Mouse (Mus musculus): ENCODE measurements around the gene Emilin1. TPM values are rescaled to one million over a fixed set of nuclear protein-coding genes. Genes with fewer than 3 reads are reported as not detected.
A peak's percentile ranks its signal among the peaks of the same experiment; 100 is the strongest.

Emilin1 gene
- total RNA-seq, 1 experiment: 16.6 TPM

GRCm38 (mm10) chr5:30959198-30959854 lies 46.1 kb downstream of the Emilin1 start:
- no peak for DNase-seq (ENCODE audit: low read depth, low spot score)
- H3K9me3 ChIP-seq (ENCODE audit: control insufficient read depth, insufficient read depth, low read depth, low read length): no peaks in the 10 kb centered on the region
- TF ChIP-seq CHD2 (IDR thresholded peaks at IDR 0.05; ENCODE audit: low read depth, low read length) (no peak), ZC3H11A (IDR thresholded peaks at IDR 0.05; ENCODE audit: borderline replicate concordance, low read depth, low read length) (no peak), MAFK (IDR thresholded peaks at IDR 0.05; ENCODE audit: insufficient read depth, low read depth, low read length) (no peak), HCFC1 (IDR thresholded peaks at IDR 0.05; ENCODE audit: borderline replicate concordance, insufficient read depth, low read length) (no peak), ZNF384 (IDR thresholded peaks at IDR 0.05; ENCODE audit: low read depth, low read length) (no peak)
- H3K36me3 ChIP-seq (ENCODE audit: control insufficient read depth, insufficient read depth, low read length, poor library complexity, severe bottlenecking): peaks cover 27% of the 10 kb centered on the region
- no peak overlapping the region for H3K27ac ChIP-seq (ENCODE audit: insufficient read depth, low read depth, low read length, poor library complexity, severe bottlenecking)
- in situ Hi-C loops (cut with MboI; ENCODE audit: low sequenced_read_pairs in 2 of 2, unreplicated experiment in 2 of 2): no loop called here
- H3K4me3 ChIP-seq (ENCODE audit: insufficient read depth in 1 of 2, low read depth in 1 of 2, low read length in 2 of 2, poor library complexity in 1 of 2, severe bottlenecking in 1 of 2): peak overlapping the region; percentile 84 to 88
- H3K4me1 ChIP-seq (ENCODE audit: control insufficient read depth in 2 of 2, insufficient read depth in 2 of 2, low read length in 2 of 2, poor library complexity in 1 of 2): no peaks in the 10 kb centered on the region
- peak overlapping the region; percentile 93 for H3K9ac ChIP-seq (ENCODE audit: insufficient read depth, low read depth, low read length, poor library complexity, severe bottlenecking)

- H3K9me3 ChIP-seq (ENCODE audit: control insufficient read depth, insufficient read depth, low read depth, low read length): no peaks in the 10 kb centered on the region
- H3K36me3 ChIP-seq (ENCODE audit: control insufficient read depth, insufficient read depth, low read length, poor library complexity, severe bottlenecking): peaks cover 20% of the 10 kb centered on the region
- peak; percentile 81 for TF ChIP-seq HCFC1 (IDR thresholded peaks at IDR 0.05; ENCODE audit: borderline replicate concordance, insufficient read depth, low read length)
- TF ChIP-seq CHD2 (IDR thresholded peaks at IDR 0.05; ENCODE audit: low read depth, low read length): no peak
- TF ChIP-seq ZNF384 (IDR thresholded peaks at IDR 0.05; ENCODE audit: low read depth, low read length): no peak
- TF ChIP-seq ZC3H11A (IDR thresholded peaks at IDR 0.05; ENCODE audit: borderline replicate concordance, low read depth, low read length): no peak
- TF ChIP-seq MAFK (IDR thresholded peaks at IDR 0.05; ENCODE audit: insufficient read depth, low read depth, low read length): peak; percentile 51; the same call in 1 of the 2 replicates
- H3K9ac ChIP-seq (ENCODE audit: insufficient read depth, low read depth, low read length, poor library complexity, severe bottlenecking): peak within 1 kb of the TSS; percentile 93
- peak; percentile 95 for DNase-seq (ENCODE audit: low read depth, low spot score)
- in situ Hi-C loops (cut with MboI; ENCODE audit: low sequenced_read_pairs in 2 of 2, unreplicated experiment in 2 of 2): no loop called here
- peak within 1 kb of the TSS; percentile 84 to 88 for H3K4me3 ChIP-seq (ENCODE audit: insufficient read depth in 1 of 2, low read depth in 1 of 2, low read length in 2 of 2, poor library complexity in 1 of 2, severe bottlenecking in 1 of 2)
- H3K27ac ChIP-seq (ENCODE audit: insufficient read depth, low read depth, low read length, poor library complexity, severe bottlenecking): peak within 1 kb of the TSS; percentile 9; the same call in 1 of the 2 replicates
- H3K4me1 ChIP-seq (ENCODE audit: control insufficient read depth in 2 of 2, insufficient read depth in 2 of 2, low read length in 2 of 2, poor library complexity in 1 of 2): no peaks in the 10 kb centered on the region
Observed at GRCm38 (mm10) chr5:30959966-30960501, 46.8 kb downstream of the Emilin1 start, which contains the start of gene Preb. TSS of gene Preb (minus strand) at chr5:30960361.

- no peak for DNase-seq (ENCODE audit: low read depth, low spot score)
- H3K9ac ChIP-seq (ENCODE audit: insufficient read depth, low read depth, low read length, poor library complexity, severe bottlenecking): no peak overlapping the region
- in situ Hi-C loops (cut with MboI; ENCODE audit: low sequenced_read_pairs in 2 of 2, unreplicated experiment in 2 of 2): no loop called here
Observed at GRCm38 (mm10) chr5:30960814-30961213, 47.6 kb downstream of the Emilin1 start.

GRCm38 (mm10) chr5:30961545-30962505 lies 48.6 kb downstream of the Emilin1 start:
- no peak for TF ChIP-seq ZC3H11A (IDR thresholded peaks at IDR 0.05; ENCODE audit: borderline replicate concordance, low read depth, low read length)
- TF ChIP-seq MAFK (IDR thresholded peaks at IDR 0.05; ENCODE audit: insufficient read depth, low read depth, low read length): no peak
- TF ChIP-seq ZNF384 (IDR thresholded peaks at IDR 0.05; ENCODE audit: low read depth, low read length): no peak
- no peak for TF ChIP-seq CHD2 (IDR thresholded peaks at IDR 0.05; ENCODE audit: low read depth, low read length)
- TF ChIP-seq HCFC1 (IDR thresholded peaks at IDR 0.05; ENCODE audit: borderline replicate concordance, insufficient read depth, low read length): no peak
- DNase-seq (ENCODE audit: low read depth, low spot score): no peak
- H3K27ac ChIP-seq (ENCODE audit: insufficient read depth, low read depth, low read length, poor library complexity, severe bottlenecking): no peak overlapping the region
- H3K4me3 ChIP-seq (ENCODE audit: insufficient read depth in 1 of 2, low read depth in 1 of 2, low read length in 2 of 2, poor library complexity in 1 of 2, severe bottlenecking in 1 of 2): no peak overlapping the region
- no peak overlapping the region for H3K9ac ChIP-seq (ENCODE audit: insufficient read depth, low read depth, low read length, poor library complexity, severe bottlenecking)
- H3K4me1 ChIP-seq (ENCODE audit: control insufficient read depth in 2 of 2, insufficient read depth in 2 of 2, low read length in 2 of 2, poor library complexity in 1 of 2): no peaks in the 10 kb centered on the region
- in situ Hi-C loops (cut with MboI; ENCODE audit: low sequenced_read_pairs in 2 of 2, unreplicated experiment in 2 of 2): no loop called here
- peaks cover 10% of the 10 kb centered on the region for H3K36me3 ChIP-seq (ENCODE audit: control insufficient read depth, insufficient read depth, low read length, poor library complexity, severe bottlenecking)
- no peaks in the 10 kb centered on the region for H3K9me3 ChIP-seq (ENCODE audit: control insufficient read depth, insufficient read depth, low read depth, low read length)

More at GRCm38 (mm10) chr5:30960814-30961213, 47.6 kb downstream of the Emilin1 start:
- Histone ChIP-seq H3K36me3 (ENCODE audit: control insufficient read depth, insufficient read depth, low read length, poor library complexity, severe bottlenecking) (peaks cover 13% of the 10 kb centered on the region), H3K4me3 (ENCODE audit: insufficient read depth in 1 of 2, low read depth in 1 of 2, low read length in 2 of 2, poor library complexity in 1 of 2, severe bottlenecking in 1 of 2) (peak overlapping the region in 1 of 2 experiments; percentile 50; a peak in 2 of 4 replicates), H3K27ac (ENCODE audit: insufficient read depth, low read depth, low read length, poor library complexity, severe bottlenecking) (no peak overlapping the region), H3K9me3 (ENCODE audit: control insufficient read depth, insufficient read depth, low read depth, low read length) (no peaks in the 10 kb centered on the region), H3K4me1 (ENCODE audit: control insufficient read depth in 2 of 2, insufficient read depth in 2 of 2, low read length in 2 of 2, poor library complexity in 1 of 2) (no peaks in the 10 kb centered on the region)
- TF ChIP-seq ZNF384 (IDR thresholded peaks at IDR 0.05; ENCODE audit: low read depth, low read length): no peak
- TF ChIP-seq MAFK (IDR thresholded peaks at IDR 0.05; ENCODE audit: insufficient read depth, low read depth, low read length): no peak
- TF ChIP-seq HCFC1 (IDR thresholded peaks at IDR 0.05; ENCODE audit: borderline replicate concordance, insufficient read depth, low read length): no peak
- no peak for TF ChIP-seq ZC3H11A (IDR thresholded peaks at IDR 0.05; ENCODE audit: borderline replicate concordance, low read depth, low read length)
- TF ChIP-seq CHD2 (IDR thresholded peaks at IDR 0.05; ENCODE audit: low read depth, low read length): no peak

Data from ES-E14 (cell line).